In genomic region chr13:97292451-97293245, GRCm38 (mm10) we compare ENCODE assay signal across 11 mouse cellular contexts. TPM values are rescaled to one million over a fixed set of nuclear protein-coding genes. Genes with fewer than 3 reads are reported as not detected.
DNase-seq lines count a peak whose midpoint lies in the region; ATAC-seq and TF ChIP-seq lines count a peak whose summit lies in the region.
"Had no signal": no experiment of that assay in that cellular context is flagged by ENCODE, and none has a peak within 500 bp of the region (broad histone marks: within the 10 kb centered on the region; RNA-seq: fewer than 3 reads in every experiment).

No protein-coding gene starts in this region.

- ATAC-seq in midbrain, embryonic 13.5 days, result peak; percentile 60; the same call in 1 of the 2 replicates
- no peak for ATAC-seq in lung, postnatal 0 days
- no peak for ATAC-seq in megakaryocyte progenitor cell, adult 5-6 weeks (replicated peaks; ENCODE audit: poor library complexity)
- ATAC-seq: activated CD4-positive, CD25-positive, alpha-beta regulatory T cell, adult 4 months had no signal

- no peak for TF ChIP-seq EP300 in lung, postnatal 0 days (IDR thresholded peaks at IDR 0.05)

- peaks cover 70% of the 10 kb centered on the region for H3K4me1 ChIP-seq in E14TG2a.4 (replicated peaks; ENCODE audit: low read depth, low read length)
- H3K4me1 ChIP-seq in hindbrain, embryonic 10.5 days (replicated peaks), result peaks cover 53% of the 10 kb centered on the region
- peaks cover 35% of the 10 kb centered on the region for H3K4me1 ChIP-seq in midbrain, embryonic 13.5 days (replicated peaks)
- H3K4me1 ChIP-seq in lung, postnatal 0 days (ENCODE audit: insufficient read depth, low read depth, low read length), result peaks cover 4% of the 10 kb centered on the region; the same call in 1 of the 2 replicates

- H3K9me3 ChIP-seq in E14TG2a.4 (ENCODE audit: low read length), result no peaks in the 10 kb centered on the region
- H3K9me3 ChIP-seq in hindbrain, embryonic 10.5 days, result no peaks in the 10 kb centered on the region
- H3K9me3 ChIP-seq in midbrain, embryonic 13.5 days, result no peaks in the 10 kb centered on the region
- no peaks in the 10 kb centered on the region for H3K9me3 ChIP-seq in lung, postnatal 0 days (ENCODE audit: low read length)

- 0 out of 2 replicates have a peak overlapping the region, but pooled peaks have one; percentile 28 for H3K9ac ChIP-seq in midbrain, embryonic 13.5 days (replicated peaks)
- no peak overlapping the region for H3K9ac ChIP-seq in lung, postnatal 0 days (replicated peaks; ENCODE audit: low read depth)

- DNase-seq in embryo, embryonic 10.5 days (ENCODE audit: low spot score), result peak; percentile 54
- no peak for DNase-seq in hindbrain, embryonic 10.5 days (ENCODE audit: low spot score)
- no peak for DNase-seq in lung, postnatal 0 days (ENCODE audit: low spot score)
- no peak for DNase-seq in gastrocnemius, adult 2 months
- DNase-seq in right cerebral cortex, postnatal 14 days, result no peak
- DNase-seq: gastrocnemius, postnatal 14 days had no signal

- H3K27me3 ChIP-seq in E14TG2a.4 (ENCODE audit: insufficient read depth, low read length), result no peaks in the 10 kb centered on the region
- peaks cover 11% of the 10 kb centered on the region; the same call in 1 of the 2 replicates for H3K27me3 ChIP-seq in hindbrain, embryonic 10.5 days (ENCODE audit: insufficient read depth, poor library complexity, severe bottlenecking)
- no peaks in the 10 kb centered on the region for H3K27me3 ChIP-seq in midbrain, embryonic 13.5 days
- no peaks in the 10 kb centered on the region for H3K27me3 ChIP-seq in lung, postnatal 0 days (replicated peaks; ENCODE audit: insufficient read depth, low read length)

- intact Hi-C loops in gastrocnemius, adult 2 months (cut with DNase I), result no loop called here

- peak overlapping the region; percentile 27 for H3K4me3 ChIP-seq in E14TG2a.4 (replicated peaks; ENCODE audit: low read length)
- peak overlapping the region; percentile 34 for H3K4me3 ChIP-seq in hindbrain, embryonic 10.5 days
- no peak overlapping the region for H3K4me3 ChIP-seq in midbrain, embryonic 13.5 days (replicated peaks)
- H3K4me3 ChIP-seq in lung, postnatal 0 days (ENCODE audit: low read depth, low read length), result no peak overlapping the region
- no peak overlapping the region for H3K4me3 ChIP-seq in gastrocnemius, adult 2 months

- H3K27ac ChIP-seq in hindbrain, embryonic 10.5 days, result peak overlapping the region; percentile 82
- peak overlapping the region; percentile 52 for H3K27ac ChIP-seq in midbrain, embryonic 13.5 days
- H3K27ac ChIP-seq in lung, postnatal 0 days (ENCODE audit: low read length), result no peak overlapping the region
- no peak overlapping the region for H3K27ac ChIP-seq in gastrocnemius, adult 2 months

- H3K4me2 ChIP-seq in midbrain, embryonic 13.5 days (replicated peaks), result peak overlapping the region; percentile 38
- no peak overlapping the region for H3K4me2 ChIP-seq in lung, postnatal 0 days (replicated peaks; ENCODE audit: low read depth, low read length)
- H3K4me2 ChIP-seq: liver, embryonic 11.5 days had no signal

- 22% methylated on average over 12 of the region's 12 CpGs for WGBS in hindbrain, embryonic 10.5 days
- WGBS in midbrain, embryonic 13.5 days, result 5% methylated on average over 12 of the region's 12 CpGs
- 54% methylated on average over 12 of the region's 12 CpGs for WGBS in lung, postnatal 0 days

- no peak for TF ChIP-seq CTCF in E14TG2a.4 (conservative IDR thresholded peaks at IDR 0.05; ENCODE audit: low read length)
- TF ChIP-seq CTCF in lung, postnatal 0 days (IDR thresholded peaks at IDR 0.05), result no peak
- no peak for TF ChIP-seq CTCF in gastrocnemius, adult 2 months (IDR thresholded peaks at IDR 0.05)

- no peaks in the 10 kb centered on the region for H3K36me3 ChIP-seq in E14TG2a.4 (ENCODE audit: insufficient read depth, low read length)
- H3K36me3 ChIP-seq in hindbrain, embryonic 10.5 days, result no peaks in the 10 kb centered on the region
- no peaks in the 10 kb centered on the region for H3K36me3 ChIP-seq in midbrain, embryonic 13.5 days
- H3K36me3 ChIP-seq in lung, postnatal 0 days (ENCODE audit: insufficient read depth, low read length), result no peaks in the 10 kb centered on the region

RNA-seq across cellular contexts. Expression of gene Enc1, which starts 51.7 kb away (rescaled TPM):
- polyA plus RNA-seq in hindbrain, embryonic 10.5 days (2016; fragmentation: Nextera tagmentation; extraction: Ambion mirVana), result 11.2 and 18.6 TPM in 2 replicates
- 50.2 and 52.1 TPM in 2 replicates for polyA plus RNA-seq in midbrain, embryonic 13.5 days (2015; fragmentation: Nextera tagmentation; extraction: Ambion mirVana)
- polyA plus RNA-seq in lung, postnatal 0 days (2015; fragmentation: Nextera tagmentation; extraction: Ambion mirVana), result 2.6 and 4.0 TPM in 2 replicates
- 1 to 10 TPM; 1.1 to 4.8 TPM for total RNA-seq in gastrocnemius, adult 2 months (2021)
- total RNA-seq in megakaryocyte progenitor cell, adult 5-6 weeks (2015), result 2.5 and 3.1 TPM in 2 replicates
- total RNA-seq in megakaryocyte progenitor cell, adult 5-6 weeks (2017), result 2.6 and 4.0 TPM in 2 replicates

Comparison
In these comparisons a context has a peak if more than half of its experiments do, and no peak if none do; other contexts are left out.
1. H3K4me3 ChIP-seq: peak in E14TG2a.4 (single experiment) and hindbrain, embryonic 10.5 days (single experiment); none in midbrain, embryonic 13.5 days (single experiment), lung, postnatal 0 days (single experiment) and gastrocnemius, adult 2 months (single experiment).
2. H3K27ac ChIP-seq: peak in hindbrain, embryonic 10.5 days (single experiment) and midbrain, embryonic 13.5 days (single experiment); none in lung, postnatal 0 days (single experiment) and gastrocnemius, adult 2 months (single experiment).